Comparison of ENCODE assay signal across 18 mouse cellular contexts in the genomic region with DNA sequence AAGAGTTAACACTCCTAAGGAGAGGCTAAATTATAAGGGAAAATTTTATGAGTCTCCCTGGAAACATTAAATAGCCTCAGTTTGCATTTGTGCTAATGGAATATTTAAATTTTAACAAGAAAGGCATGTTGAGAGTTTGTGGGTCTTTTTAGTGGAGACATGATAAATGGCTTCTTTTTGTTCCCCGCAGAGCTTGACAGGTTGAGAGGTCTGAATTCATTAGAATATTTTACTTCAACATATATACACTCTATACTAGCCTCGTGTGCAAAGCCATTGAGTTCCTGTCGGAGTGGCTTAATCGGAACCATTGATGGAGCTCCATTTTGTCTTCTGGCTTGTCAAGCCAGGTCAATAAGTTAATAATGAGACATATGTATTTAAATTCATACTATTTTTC. TPM values are rescaled to one million over a fixed set of nuclear protein-coding genes. Genes with fewer than 3 reads are reported as not detected.
A peak's percentile ranks its signal among the peaks of the same experiment; 100 is the strongest.
DNase-seq lines count a peak whose midpoint lies in the region; ATAC-seq lines count a peak whose summit lies in the region.
"Had no signal": no experiment of that assay in that cellular context is flagged by ENCODE, and none has a peak within 500 bp of the region (broad histone marks: within the 10 kb centered on the region; RNA-seq: fewer than 3 reads in every experiment).

No protein-coding gene starts in this region.

- peak; percentile 34 for DNase-seq in forebrain, embryonic 14.5 days (ENCODE audit: low spot score)
- DNase-seq in forebrain, embryonic 11.5 days (ENCODE audit: low spot score): no peak
- peak; percentile 63 for DNase-seq in embryo, embryonic 10.5 days (ENCODE audit: low spot score)
- no peak for DNase-seq in lung, postnatal 25 days (ENCODE audit: low spot score)
- no peak for DNase-seq in adrenal gland, postnatal 10 days
- DNase-seq: adrenal gland, adult 8-10 months; cerebellum, adult 11-12 months; heart, adult 2 months; kidney, adult 8-10 months; kidney, postnatal 36 days; lung, adult 2 months; lung, postnatal 4 days; thymus, postnatal 36 days had no signal

- H3K36me3 ChIP-seq in forebrain, embryonic 14.5 days (ENCODE audit: control insufficient read depth, insufficient read depth, low read length): peaks cover 45% of the 10 kb centered on the region
- H3K36me3 ChIP-seq in forebrain, embryonic 11.5 days (ENCODE audit: control insufficient read depth, insufficient read depth, low read length): peaks cover 6% of the 10 kb centered on the region; the same call in 1 of the 2 replicates
- H3K36me3 ChIP-seq in hindbrain, embryonic 15.5 days: peaks cover 33% of the 10 kb centered on the region
- H3K36me3 ChIP-seq in neural tube, embryonic 12.5 days: peaks cover 33% of the 10 kb centered on the region
- H3K36me3 ChIP-seq: embryonic facial prominence, embryonic 15.5 days had no signal

- H3K9ac ChIP-seq in forebrain, embryonic 14.5 days (ENCODE audit: low read length): no peak overlapping the region
- no peak overlapping the region for H3K9ac ChIP-seq in forebrain, embryonic 11.5 days (ENCODE audit: low read length)
- H3K9ac ChIP-seq in hindbrain, embryonic 15.5 days: no peak overlapping the region
- H3K9ac ChIP-seq in neural tube, embryonic 12.5 days: no peak overlapping the region
- H3K9ac ChIP-seq: embryonic facial prominence, embryonic 15.5 days had no signal

- no peak overlapping the region for H3K27ac ChIP-seq in forebrain, embryonic 14.5 days (ENCODE audit: low read depth, low read length)
- H3K27ac ChIP-seq in forebrain, embryonic 11.5 days (ENCODE audit: low read depth, low read length): no peak overlapping the region
- no peak overlapping the region for H3K27ac ChIP-seq in hindbrain, embryonic 15.5 days (replicated peaks)
- H3K27ac ChIP-seq in neural tube, embryonic 12.5 days: no peak overlapping the region
- H3K27ac ChIP-seq: embryonic facial prominence, embryonic 15.5 days; heart, adult 2 months had no signal

- no peak overlapping the region for H3K4me3 ChIP-seq in forebrain, embryonic 14.5 days (ENCODE audit: low read depth, low read length)
- H3K4me3 ChIP-seq in forebrain, embryonic 11.5 days (ENCODE audit: low read depth, low read length): no peak overlapping the region
- no peak overlapping the region for H3K4me3 ChIP-seq in hindbrain, embryonic 15.5 days
- H3K4me3 ChIP-seq in neural tube, embryonic 12.5 days: no peak overlapping the region
- H3K4me3 ChIP-seq: embryonic facial prominence, embryonic 15.5 days; heart, adult 2 months had no signal

- H3K4me2 ChIP-seq in forebrain, embryonic 14.5 days (ENCODE audit: low read length): peak overlapping the region; percentile 2; the same call in 1 of the 2 replicates
- H3K4me2 ChIP-seq in forebrain, embryonic 11.5 days (ENCODE audit: low read depth, low read length, severe bottlenecking): no peak overlapping the region
- H3K4me2 ChIP-seq in hindbrain, embryonic 15.5 days: peak overlapping the region; percentile 39
- H3K4me2 ChIP-seq in neural tube, embryonic 12.5 days (replicated peaks): peak overlapping the region; percentile 37
- H3K4me2 ChIP-seq: embryonic facial prominence, embryonic 15.5 days; liver, embryonic 11.5 days had no signal

- peaks cover 41% of the 10 kb centered on the region for H3K4me1 ChIP-seq in forebrain, embryonic 14.5 days (ENCODE audit: control insufficient read depth, insufficient read depth, low read length)
- peaks cover 13% of the 10 kb centered on the region for H3K4me1 ChIP-seq in forebrain, embryonic 11.5 days (replicated peaks; ENCODE audit: control insufficient read depth, insufficient read depth, low read length)
- H3K4me1 ChIP-seq in hindbrain, embryonic 15.5 days (replicated peaks): peaks cover 73% of the 10 kb centered on the region
- H3K4me1 ChIP-seq in neural tube, embryonic 12.5 days: peaks cover 37% of the 10 kb centered on the region

- H3K9me3 ChIP-seq in forebrain, embryonic 14.5 days (replicated peaks; ENCODE audit: control insufficient read depth, low read length): no peaks in the 10 kb centered on the region
- no peaks in the 10 kb centered on the region for H3K9me3 ChIP-seq in forebrain, embryonic 11.5 days (ENCODE audit: control insufficient read depth, low read length)
- no peaks in the 10 kb centered on the region for H3K9me3 ChIP-seq in hindbrain, embryonic 15.5 days
- no peaks in the 10 kb centered on the region for H3K9me3 ChIP-seq in neural tube, embryonic 12.5 days
- H3K9me3 ChIP-seq: embryonic facial prominence, embryonic 15.5 days had no signal

- H3K27me3 ChIP-seq in forebrain, embryonic 14.5 days (replicated peaks; ENCODE audit: control insufficient read depth, insufficient read depth, low read length): no peaks in the 10 kb centered on the region
- H3K27me3 ChIP-seq in forebrain, embryonic 11.5 days (ENCODE audit: control insufficient read depth, insufficient read depth, low read length): no peaks in the 10 kb centered on the region
- H3K27me3 ChIP-seq in hindbrain, embryonic 15.5 days: no peaks in the 10 kb centered on the region
- H3K27me3 ChIP-seq in neural tube, embryonic 12.5 days (replicated peaks): no peaks in the 10 kb centered on the region
- H3K27me3 ChIP-seq: embryonic facial prominence, embryonic 15.5 days had no signal

- ATAC-seq in forebrain, embryonic 14.5 days: no peak
- no peak for ATAC-seq in forebrain, embryonic 11.5 days (replicated peaks; ENCODE audit: low FRiP score)
- no peak for ATAC-seq in hindbrain, embryonic 15.5 days (ENCODE audit: low FRiP score, low read depth)
- no peak for ATAC-seq in neural tube, embryonic 12.5 days (ENCODE audit: low FRiP score, low read depth)

- WGBS in forebrain, embryonic 14.5 days: 62% methylated on average over 4 of the region's 4 CpGs
- WGBS in forebrain, embryonic 11.5 days: 61% methylated on average over 4 of the region's 4 CpGs
- WGBS in hindbrain, embryonic 15.5 days: 18% methylated on average over 4 of the region's 4 CpGs
- 22% methylated on average over 4 of the region's 4 CpGs for WGBS in neural tube, embryonic 12.5 days

RNA-seq across cellular contexts. Expression of gene Map1b, which starts 6.4 kb away (rescaled TPM):
- polyA plus RNA-seq in forebrain, embryonic 14.5 days (2014; fragmentation: Nextera tagmentation; extraction: Ambion mirVana): 1,380 and 2,008 TPM in 2 replicates
- polyA plus RNA-seq in forebrain, embryonic 11.5 days (2014; fragmentation: Nextera tagmentation; extraction: Ambion mirVana): 823 and 854 TPM in 2 replicates
- 2,014 and 2,064 TPM in 2 replicates for polyA plus RNA-seq in hindbrain, embryonic 15.5 days (2015; fragmentation: Nextera tagmentation; extraction: Ambion mirVana)
- 1,223 and 1,491 TPM in 2 replicates for polyA plus RNA-seq in neural tube, embryonic 12.5 days (2016; fragmentation: Nextera tagmentation; extraction: Ambion mirVana)
- 10 to 100 TPM; 58.6 to 87.4 TPM for total RNA-seq in adrenal gland, postnatal 10 days (2021)
- total RNA-seq: common myeloid progenitor, adult 5-6 weeks had no signal

Comparison
In these comparisons a context has a peak if more than half of its experiments do, and no peak if none do; other contexts are left out.
1. DNase-seq: peak in forebrain, embryonic 14.5 days (single experiment) and embryo, embryonic 10.5 days (single experiment); none in forebrain, embryonic 11.5 days (single experiment), lung, postnatal 25 days (single experiment) and adrenal gland, postnatal 10 days (single experiment).